In genomic region chr8:78742453-78742852, GRCm38 (mm10) we compare ENCODE assay signal across 8 mouse cellular contexts.
DNase-seq lines count a peak whose midpoint lies in the region; ATAC-seq and TF ChIP-seq lines count a peak whose summit lies in the region.

No protein-coding gene starts in this region.

- H3K27me3 ChIP-seq in neural tube, embryonic 11.5 days (ENCODE audit: control insufficient read depth, insufficient read depth, low read length), result no peaks in the 10 kb centered on the region
- H3K27me3 ChIP-seq in heart, embryonic 10.5 days (ENCODE audit: insufficient read depth, poor library complexity, severe bottlenecking), result no peaks in the 10 kb centered on the region; the same call in 1 of the 2 replicates
- H3K27me3 ChIP-seq in liver, embryonic 13.5 days, result no peaks in the 10 kb centered on the region

- no peaks in the 10 kb centered on the region for H3K9me3 ChIP-seq in neural tube, embryonic 11.5 days (ENCODE audit: control insufficient read depth, low read length)
- H3K9me3 ChIP-seq in heart, embryonic 10.5 days, result no peaks in the 10 kb centered on the region
- H3K9me3 ChIP-seq in liver, embryonic 13.5 days (replicated peaks), result no peaks in the 10 kb centered on the region

- H3K27ac ChIP-seq in neural tube, embryonic 11.5 days (ENCODE audit: low read depth, low read length), result peak overlapping the region; percentile 11; the same call in 1 of the 2 replicates
- H3K27ac ChIP-seq in embryonic fibroblast, embryonic 13.5 days (ENCODE audit: insufficient read depth, low read length), result peak overlapping the region; percentile 84
- peak overlapping the region; percentile 80 for H3K27ac ChIP-seq in heart, embryonic 10.5 days
- no peak overlapping the region for H3K27ac ChIP-seq in liver, embryonic 13.5 days

- WGBS in neural tube, embryonic 11.5 days, result 51% methylated on average over 2 of the region's 2 CpGs
- WGBS in heart, embryonic 10.5 days, result 35% methylated on average over 2 of the region's 2 CpGs
- WGBS in liver, embryonic 13.5 days (ENCODE audit: insufficient replicate concordance), result 45% methylated on average over 2 of the region's 2 CpGs

- no peak overlapping the region for H3K9ac ChIP-seq in neural tube, embryonic 11.5 days (ENCODE audit: low read length)
- no peak overlapping the region for H3K9ac ChIP-seq in liver, embryonic 13.5 days

- 0 out of 2 replicates have a peak, but pooled peaks have one; percentile 18 for TF ChIP-seq POLR2A in embryonic fibroblast, embryonic 13.5 days (IDR thresholded peaks at IDR 0.05; ENCODE audit: low read depth, low read length)

- no peak for TF ChIP-seq CTCF in embryonic fibroblast, embryonic 13.5 days (IDR thresholded peaks at IDR 0.05; ENCODE audit: borderline replicate concordance, insufficient read depth, low read length)

- no peak overlapping the region for H3K4me2 ChIP-seq in neural tube, embryonic 11.5 days (ENCODE audit: low read depth)
- no peak overlapping the region for H3K4me2 ChIP-seq in liver, embryonic 13.5 days

- peak; percentile 20; the same call in 1 of the 2 replicates for ATAC-seq in neural tube, embryonic 11.5 days (ENCODE audit: insufficient read depth, low FRiP score, low TSS enrichment)
- ATAC-seq in liver, embryonic 13.5 days (ENCODE audit: low read depth), result peak; percentile 57

- H3K36me3 ChIP-seq in neural tube, embryonic 11.5 days (ENCODE audit: control insufficient read depth, insufficient read depth, low read length), result no peaks in the 10 kb centered on the region
- no peaks in the 10 kb centered on the region for H3K36me3 ChIP-seq in heart, embryonic 10.5 days
- H3K36me3 ChIP-seq in liver, embryonic 13.5 days, result no peaks in the 10 kb centered on the region

- peak; percentile 56 for DNase-seq in neural tube, embryonic 11.5 days (ENCODE audit: low spot score)
- DNase-seq in neural tube, embryonic 10.5 days (ENCODE audit: extremely low spot score, low spot score), result no peak
- DNase-seq in heart, embryonic 10.5 days (ENCODE audit: low spot score), result peak; percentile 92
- peak; percentile 75 for DNase-seq in kidney, adult 9 months
- DNase-seq in liver, embryonic 13.5 days, result no peak
- DNase-seq in ovary, adult 18-20 months (ENCODE audit: low spot score), result peak; percentile 92
- no peak for DNase-seq in thymus, postnatal 25 days

- no peaks in the 10 kb centered on the region for H3K4me1 ChIP-seq in neural tube, embryonic 11.5 days (ENCODE audit: control insufficient read depth, insufficient read depth, low read length)
- peaks cover 16% of the 10 kb centered on the region for H3K4me1 ChIP-seq in embryonic fibroblast, embryonic 13.5 days (ENCODE audit: control insufficient read depth, insufficient read depth, low read length)
- peaks cover 38% of the 10 kb centered on the region for H3K4me1 ChIP-seq in heart, embryonic 10.5 days
- H3K4me1 ChIP-seq in liver, embryonic 13.5 days (replicated peaks), result no peaks in the 10 kb centered on the region

- H3K4me3 ChIP-seq in neural tube, embryonic 11.5 days (ENCODE audit: low read depth, low read length), result no peak overlapping the region
- H3K4me3 ChIP-seq in embryonic fibroblast, embryonic 13.5 days (ENCODE audit: insufficient read depth, low read length), result no peak overlapping the region
- no peak overlapping the region for H3K4me3 ChIP-seq in heart, embryonic 10.5 days
- H3K4me3 ChIP-seq in liver, embryonic 13.5 days (replicated peaks), result no peak overlapping the region

Comparison
In these comparisons a context has a peak if more than half of its experiments do, and no peak if none do; other contexts are left out.
1. DNase-seq: peak in neural tube, embryonic 11.5 days (single experiment), heart, embryonic 10.5 days (single experiment), kidney, adult 9 months (single experiment) and ovary, adult 18-20 months (single experiment); none in neural tube, embryonic 10.5 days (single experiment), liver, embryonic 13.5 days (single experiment) and thymus, postnatal 25 days (single experiment).